Mouse (Mus musculus) ES-Bruce4 (cell line): ENCODE results near the gene Tex44. TPM values are rescaled to one million over a fixed set of nuclear protein-coding genes. Genes with fewer than 3 reads are reported as not detected.
"Not testable (repeated sequence)": the region's sequence is repeated elsewhere in the genome, so short reads cannot be mapped to it uniquely, and the experiment has no call there.

Source experiments
- H3K27ac ChIP-seq: 2 replicates; pipeline ENCODE4 v1.5.1; 2012; ENCODE audit warnings: low read length, inconsistent platforms; ENCODE audit not compliant: insufficient read depth
- H3K27me3 ChIP-seq: 2 replicates; pipeline ENCODE4 v1.6.1; 2012; ENCODE audit warnings: mild to moderate bottlenecking, low read length, inconsistent platforms; ENCODE audit not compliant: control insufficient read depth, poor library complexity, insufficient read depth, severe bottlenecking
- H3K36me3 ChIP-seq: 2 replicates; pipeline ENCODE4 v1.6.1; 2012; ENCODE audit warnings: inconsistent platforms, mild to moderate bottlenecking, low read length, moderate library complexity; ENCODE audit not compliant: control insufficient read depth, poor library complexity, insufficient read depth, severe bottlenecking
- H3K4me1 ChIP-seq: one replicate; pipeline ENCODE4 v1.8.1; 2011; ENCODE audit warnings: low read length; ENCODE audit not compliant: control insufficient read depth, insufficient read depth
- H3K4me3 ChIP-seq: 2 replicates; pipeline ENCODE4 v1.5.1; 2011; ENCODE audit warnings: low read depth, mild to moderate bottlenecking, low read length
- H3K9ac ChIP-seq: 2 replicates; pipeline ENCODE4 v1.6.1; 2012; ENCODE audit warnings: low read depth, mild to moderate bottlenecking, inconsistent platforms; ENCODE audit not compliant: poor library complexity, severe bottlenecking
- H3K9me3 ChIP-seq: replicated peaks from 2 replicates; pipeline ENCODE4 v1.6.1; 2012; ENCODE audit warnings: mild to moderate bottlenecking, low read length, inconsistent platforms; ENCODE audit not compliant: control insufficient read depth, poor library complexity, insufficient read depth, severe bottlenecking
- CTCF ChIP-seq: IDR thresholded peaks from one replicate; pipeline ENCODE4 v1.8.1; 2011; ENCODE audit warnings: low read depth, low read length
- EP300 ChIP-seq: IDR thresholded peaks from 2 replicates; pipeline ENCODE4 v1.6.1; 2011; ENCODE audit warnings: low read depth, low read length; ENCODE audit not compliant: insufficient read depth
- POLR2A ChIP-seq: IDR thresholded peaks from one replicate; pipeline ENCODE4 v1.8.1; 2011; ENCODE audit warnings: low read length; ENCODE audit not compliant: insufficient read depth
- polyA plus RNA-seq: library from polyadenylated mRNA; stranded (reverse); fragments of >200 nt; gene quantifications from 2 replicates; pipeline ENCODE4 v1.2.4, GENCODE M21; 2011; ENCODE audit warnings: low read depth; ENCODE audit not compliant: missing spikeins, insufficient read depth, insufficient read length

Tex44 gene
- polyA plus RNA-seq, 1 experiment = not detected

DNA sequence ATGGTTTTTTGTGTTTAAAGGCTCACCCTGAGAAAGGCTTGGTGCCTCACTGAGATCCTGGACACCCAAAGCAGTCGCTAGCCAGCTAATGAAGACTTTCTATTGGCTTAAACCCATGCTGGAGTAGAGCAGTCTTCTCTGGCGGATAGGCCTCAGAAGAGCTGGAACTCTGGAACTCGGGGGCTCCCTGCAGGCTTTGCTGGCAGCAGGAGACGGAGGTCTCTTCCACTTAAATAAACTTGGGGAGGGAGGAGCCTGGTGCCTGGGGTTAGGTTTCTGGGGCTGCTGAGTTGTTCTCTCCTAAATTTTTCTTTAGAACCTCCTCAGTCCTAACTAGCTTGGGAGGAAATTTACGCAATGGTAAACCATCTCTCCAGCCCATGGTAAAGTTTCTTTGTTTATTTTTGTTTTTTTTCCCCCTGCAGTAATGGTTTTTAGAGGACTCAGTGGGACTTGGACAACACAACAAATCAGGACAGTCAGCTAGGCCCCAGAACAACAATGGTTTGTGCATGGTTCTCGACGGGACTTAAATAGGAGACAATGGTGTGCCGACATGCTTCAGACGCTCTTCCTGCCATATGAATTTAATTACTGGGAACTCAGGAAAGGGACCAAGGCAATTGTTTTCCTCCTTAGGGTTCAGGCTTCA is 38.2 kb downstream of the Tex44 start:
- peak overlapping the region; percentile 97 for H3K27ac ChIP-seq
- peak overlapping the region; percentile 85 for H3K9ac ChIP-seq
- no peak for TF ChIP-seq EP300
- no peak for TF ChIP-seq POLR2A
- no peak for TF ChIP-seq CTCF
- no peaks in the 10 kb centered on the region for H3K9me3 ChIP-seq
- H3K4me1 ChIP-seq = peaks cover 10% of the 10 kb centered on the region
- H3K4me3 ChIP-seq = no peak overlapping the region
- no peaks in the 10 kb centered on the region for H3K27me3 ChIP-seq
- H3K36me3 ChIP-seq = no peaks in the 10 kb centered on the region

- no peaks in the 10 kb centered on the region for H3K36me3 ChIP-seq
- TF ChIP-seq EP300 (no peak), POLR2A (no peak)
- H3K4me3 ChIP-seq = peak overlapping the region; percentile 20; the same call in 1 of the 2 replicates
- H3K9me3 ChIP-seq = no peaks in the 10 kb centered on the region
- H3K9ac ChIP-seq = peak overlapping the region; percentile 85
- H3K27me3 ChIP-seq = no peaks in the 10 kb centered on the region
- peak overlapping the region; percentile 97 for H3K27ac ChIP-seq
- peaks cover 10% of the 10 kb centered on the region for H3K4me1 ChIP-seq
Observed at GRCm38 (mm10) chr1:86464875-86465224, 38.7 kb downstream of the Tex44 start.

GRCm38 (mm10) chr1:86467416-86467815 is 41.3 kb downstream of the Tex44 start:
- Histone ChIP-seq H3K9ac (no peak overlapping the region; the same call in 1 of the 2 replicates), H3K4me3 (peak overlapping the region; percentile 57), H3K4me1 (peaks cover 12% of the 10 kb centered on the region), H3K27ac (peak overlapping the region; percentile 89), H3K27me3 (no peaks in the 10 kb centered on the region), H3K9me3 (no peaks in the 10 kb centered on the region), H3K36me3 (no peaks in the 10 kb centered on the region)
- peak; percentile 49 for TF ChIP-seq POLR2A
- no peak for TF ChIP-seq EP300

GRCm38 (mm10) chr1:86469876-86470275 is 43.7 kb downstream of the Tex44 start:
- Histone ChIP-seq H3K4me1 (peaks cover 3% of the 10 kb centered on the region), H3K27me3 (no peaks in the 10 kb centered on the region), H3K36me3 (no peaks in the 10 kb centered on the region), H3K9ac (no peak overlapping the region), H3K9me3 (no peaks in the 10 kb centered on the region), H3K27ac (no peak overlapping the region), H3K4me3 (no peak overlapping the region)
- no peak for TF ChIP-seq CTCF
- no peak for TF ChIP-seq POLR2A
- no peak for TF ChIP-seq EP300

DNA sequence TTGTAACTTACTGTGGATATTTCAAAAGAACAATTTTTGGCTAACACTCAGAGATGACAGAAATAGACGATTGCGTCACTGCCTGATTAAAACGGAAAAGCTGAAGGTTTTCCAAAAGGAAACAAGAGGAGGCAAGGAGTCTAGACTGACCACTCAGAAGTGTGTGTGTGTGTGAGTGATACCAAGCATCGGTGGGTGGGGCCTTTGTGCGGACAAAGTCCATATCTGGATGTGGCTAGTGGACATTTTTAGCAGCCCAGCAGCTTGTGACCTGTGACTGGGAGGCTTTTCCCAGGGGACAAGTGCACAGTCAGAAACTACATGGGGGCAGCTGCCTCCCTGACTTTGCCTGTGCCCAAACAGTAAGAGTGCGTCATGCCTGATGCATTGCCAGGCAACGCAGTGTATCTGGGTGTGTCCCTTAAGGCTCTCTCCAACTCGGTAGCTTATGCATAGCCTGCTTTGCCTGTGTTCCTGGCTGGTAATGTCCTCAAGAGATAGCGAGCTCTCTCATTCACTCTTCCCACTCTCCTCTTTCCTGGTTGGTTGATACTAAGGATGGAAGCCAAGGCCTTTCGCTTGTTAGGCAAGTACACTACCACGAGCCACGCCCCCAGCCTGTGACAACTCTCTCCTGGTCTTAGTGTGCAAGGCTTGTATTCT is 44.5 kb downstream of the Tex44 start:
- no peaks in the 10 kb centered on the region for H3K9me3 ChIP-seq
- H3K4me1 ChIP-seq = peaks cover 2% of the 10 kb centered on the region
- H3K27ac ChIP-seq = peak overlapping the region; percentile 85
- no peaks in the 10 kb centered on the region for H3K27me3 ChIP-seq
- H3K9ac ChIP-seq = peak overlapping the region; percentile 13; the same call in 1 of the 2 replicates
- no peaks in the 10 kb centered on the region for H3K36me3 ChIP-seq
- TF ChIP-seq EP300 = no peak
- no peak for TF ChIP-seq CTCF
- TF ChIP-seq POLR2A = no peak
- H3K4me3 ChIP-seq = peak overlapping the region; percentile 27

DNA sequence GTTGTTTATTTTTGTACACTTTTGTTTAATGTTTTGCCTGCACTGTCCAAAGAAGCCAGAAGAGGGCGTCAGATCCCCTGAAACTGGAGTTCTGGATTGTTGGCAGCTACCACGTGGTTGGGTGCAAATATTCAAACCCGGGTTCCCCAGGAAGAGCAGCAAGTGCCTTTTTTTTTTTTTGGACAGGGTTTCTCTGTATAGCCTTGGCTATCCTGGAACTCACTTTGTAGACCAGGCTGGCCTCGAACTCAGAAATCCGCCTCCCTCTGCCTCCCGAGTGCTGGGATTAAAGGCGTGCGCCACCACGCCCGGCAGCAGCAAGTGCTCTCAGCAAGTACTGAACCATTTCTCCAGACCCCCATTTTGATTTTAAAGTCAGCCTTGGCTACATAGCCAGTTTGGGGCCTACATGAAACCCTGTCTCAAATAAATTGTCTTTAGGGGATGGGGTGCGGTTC is 45.4 kb downstream of the Tex44 start:
- not testable (repeated sequence) for H3K4me1 ChIP-seq, H3K9me3 ChIP-seq, H3K27me3 ChIP-seq, H3K36me3 ChIP-seq
- peak overlapping the region; percentile 96 for H3K27ac ChIP-seq
- peak; percentile 50 for TF ChIP-seq CTCF
- peak overlapping the region; percentile 83 for H3K9ac ChIP-seq
- H3K4me3 ChIP-seq = peak overlapping the region; percentile 24; the same call in 1 of the 2 replicates
